Mouse (Mus musculus) lung, postnatal 0 days (tissue): ENCODE measurements around the gene Trak1.

Source experiments
- CTCF ChIP-seq: IDR thresholded peaks from 2 replicates; pipeline ENCODE4 v1.5.1; 2016; ENCODE audit warnings: antibody characterized with exemption, mild to moderate bottlenecking
- EP300 ChIP-seq: IDR thresholded peaks from 2 replicates; pipeline ENCODE4 v1.6.1; 2016; ENCODE audit warnings: antibody characterized with exemption, mild to moderate bottlenecking, control low read depth

DNA sequence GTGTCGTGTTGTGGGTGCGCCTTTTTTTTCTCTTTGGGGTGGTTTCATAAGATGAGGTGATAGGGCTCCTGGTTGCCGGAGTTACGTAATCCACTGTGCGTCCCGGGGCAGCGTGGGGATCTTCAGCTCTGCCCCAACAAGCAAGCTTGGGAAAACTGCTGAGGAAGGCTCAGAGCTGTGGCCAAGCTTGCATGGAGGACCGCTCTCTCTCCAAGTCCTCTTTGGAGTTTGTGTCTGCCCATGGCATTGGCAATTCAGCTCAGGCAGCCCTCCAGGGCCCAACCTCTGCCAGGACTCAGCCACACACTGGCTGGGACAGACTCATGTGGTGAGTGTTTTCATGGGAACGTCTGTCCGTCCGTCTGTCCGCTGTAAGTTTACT is 69.6 kb downstream of the Trak1 start:
- TF ChIP-seq EP300 (no peak), CTCF (no peak)
